Mouse (Mus musculus) spleen, adult 2 months (tissue): ENCODE data around the gene Gm38392.

Experiments
- CTCF ChIP-seq: fragments of 200-500 bp; IDR thresholded peaks from 2 replicates; pipeline ENCODE4 v1.5.1; 2011; ENCODE audit warnings: mild to moderate bottlenecking, inconsistent platforms; ENCODE audit not compliant: insufficient read depth, insufficient read length, insufficient replicate concordance; ENCODE audit errors: extremely low read depth
- POLR2A ChIP-seq: fragments of 200-500 bp; IDR thresholded peaks from 2 replicates; pipeline ENCODE4 v1.6.1; 2011; ENCODE audit warnings: low read depth, low read length, inconsistent platforms

DNA sequence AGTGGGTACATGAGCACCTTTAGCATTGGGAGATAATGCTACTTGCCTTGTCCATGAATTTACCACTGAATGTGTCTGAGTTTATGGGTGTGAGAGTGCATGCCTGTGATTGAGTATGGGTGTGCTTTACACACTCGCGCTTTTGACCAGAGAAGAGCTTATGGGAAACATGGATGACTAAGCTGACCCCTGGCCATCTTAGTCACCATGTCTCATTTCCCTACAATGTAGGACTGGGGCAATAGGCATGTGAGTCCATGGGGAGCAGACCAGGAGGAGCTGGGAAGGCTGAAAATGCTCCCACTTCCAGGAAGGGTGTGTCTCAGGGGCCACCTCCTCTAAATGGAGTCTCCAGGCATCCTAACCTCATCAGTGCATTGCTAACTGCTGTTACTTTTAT lies 76.9 kb downstream of the Gm38392 start:
- no peak for TF ChIP-seq CTCF
- no peak for TF ChIP-seq POLR2A
